Mouse (Mus musculus): ENCODE measurements at regions not wholly inside any gene's neighbourhood (a gene's known extent, or its start where the extent isn't known, plus 50 kb on each side); places are given as distances from the start of the nearest gene placed in this dataset.

DNA sequence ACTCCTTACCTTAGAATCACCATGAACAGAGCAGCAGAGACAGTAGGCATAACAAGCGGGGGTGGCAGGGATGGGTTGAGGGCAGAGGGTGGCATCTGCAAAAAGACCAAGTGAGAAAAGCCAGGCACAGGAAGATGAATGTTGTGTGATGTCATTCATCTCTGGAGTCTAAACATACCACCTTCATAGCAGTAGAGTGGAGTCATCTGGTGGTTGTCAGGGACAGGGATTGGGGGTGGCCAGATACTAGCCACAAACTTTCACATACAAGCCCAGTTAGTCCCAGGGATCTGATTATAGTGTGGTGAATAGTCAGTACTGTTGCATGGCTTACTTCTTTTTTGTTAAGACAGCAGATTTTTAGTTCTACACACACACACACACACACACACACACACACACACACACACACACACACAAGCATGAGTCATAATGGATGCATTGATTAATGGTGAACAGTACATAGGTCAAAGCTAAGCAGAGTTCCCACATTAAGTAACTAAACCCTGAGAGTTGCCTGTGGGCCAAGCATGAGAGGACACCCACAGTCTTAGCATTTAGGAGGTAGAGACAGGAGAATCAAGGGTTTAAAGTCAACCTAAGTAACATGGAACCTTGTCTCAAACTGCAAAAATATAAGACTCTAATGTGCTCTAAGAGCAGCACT lies 173.1 kb downstream of the Ptger3 start:
- Histone ChIP-seq H3K36me3 (no peaks in the 10 kb centered on the region), H3K4me1 (no peaks in the 10 kb centered on the region), H3K27me3 (ENCODE audit: low read depth, poor library complexity, severe bottlenecking) (no peaks in the 10 kb centered on the region), H3K9me3 (replicated peaks) (0 out of 2 replicates have a peak, but pooled peaks cover 3% of the 10 kb centered on the region), H3K27ac (replicated peaks) (no peak overlapping the region), H3K4me3 (no peak overlapping the region)
- 94% methylated on average over 1 of the region's 1 CpGs for WGBS
- DNase-seq (ENCODE audit: low spot score) = no peak

DNA sequence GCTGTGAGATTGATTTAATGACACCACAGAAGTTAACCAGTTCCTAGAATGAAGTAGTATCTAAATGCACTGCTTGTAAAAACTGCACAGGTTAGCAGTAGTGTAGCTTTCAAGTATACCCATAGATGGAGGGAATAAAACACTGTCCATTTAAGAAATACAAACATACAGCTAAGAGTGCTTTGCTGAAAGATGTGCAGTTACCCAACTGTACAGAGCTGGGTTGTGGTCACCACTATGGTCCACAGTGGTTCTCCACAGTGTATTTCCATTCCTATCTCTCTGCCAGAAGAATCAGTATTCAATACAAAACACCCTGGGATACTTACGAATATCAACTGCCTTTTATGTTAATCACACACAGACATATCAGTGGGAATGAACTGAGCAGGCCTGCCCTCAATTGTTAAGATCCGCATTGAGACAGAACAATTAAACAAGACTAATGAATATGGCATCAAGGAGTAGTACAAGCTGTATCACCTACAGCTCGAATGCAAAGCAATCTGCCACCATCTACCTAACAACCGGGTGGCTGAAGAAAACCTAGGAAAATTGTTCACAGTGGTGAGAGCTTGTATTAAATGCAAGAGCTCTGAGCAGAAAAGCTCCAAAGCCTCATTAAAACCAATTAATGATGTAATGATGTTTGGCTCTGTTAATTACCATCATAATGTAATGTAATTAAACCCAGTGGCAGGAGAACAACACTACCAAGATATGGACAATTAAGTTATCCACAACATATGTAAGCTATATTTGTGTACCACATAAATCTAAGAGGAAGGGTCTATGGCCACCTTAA lies 165.6 kb downstream of the Ptger3 start:
- Histone ChIP-seq H3K36me3 (no peaks in the 10 kb centered on the region), H3K9me3 (replicated peaks) (no peaks in the 10 kb centered on the region), H3K4me1 (no peaks in the 10 kb centered on the region), H3K27ac (replicated peaks) (no peak overlapping the region), H3K4me3 (no peak overlapping the region), H3K27me3 (ENCODE audit: low read depth, poor library complexity, severe bottlenecking) (no peaks in the 10 kb centered on the region)
- 86% methylated on average over 4 of the region's 4 CpGs for WGBS
- DNase-seq (ENCODE audit: low spot score) = no peak

DNA sequence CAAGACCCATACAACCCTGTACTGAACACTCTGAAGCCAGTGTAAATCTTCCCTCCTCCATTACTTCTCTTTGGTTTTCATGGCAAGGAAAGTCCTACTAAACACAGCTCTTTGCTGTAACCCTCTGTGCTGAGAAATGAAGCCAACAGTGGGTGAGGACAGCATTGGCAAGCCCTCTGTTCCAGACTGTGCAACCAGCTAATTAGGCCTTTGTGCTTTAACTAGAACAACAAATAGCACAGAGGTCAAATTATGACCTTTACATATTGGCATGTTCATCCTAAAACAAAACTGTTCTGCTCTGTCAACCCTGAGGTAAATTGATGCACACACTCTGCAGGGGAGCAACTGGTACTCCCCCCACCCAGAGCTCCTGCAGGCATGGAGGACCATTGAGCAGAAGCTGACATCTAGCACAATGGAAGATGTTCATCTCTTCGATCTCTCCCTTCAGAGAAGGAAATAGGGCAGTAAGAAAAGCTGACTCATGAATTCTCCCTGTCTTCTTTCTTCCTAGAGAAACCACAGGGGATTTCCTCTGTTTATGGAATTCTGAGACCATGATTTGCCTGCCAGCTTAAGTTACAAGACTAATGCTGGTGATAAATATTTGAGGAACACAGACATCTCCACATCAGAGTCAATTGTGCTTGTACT lies 163.1 kb downstream of the Ptger3 start:
- 53% methylated on average over 1 of the region's 1 CpGs for WGBS
- Histone ChIP-seq H3K27ac (replicated peaks) (no peak overlapping the region), H3K4me1 (no peaks in the 10 kb centered on the region), H3K4me3 (no peak overlapping the region), H3K36me3 (no peaks in the 10 kb centered on the region), H3K27me3 (ENCODE audit: low read depth, poor library complexity, severe bottlenecking) (no peaks in the 10 kb centered on the region), H3K9me3 (replicated peaks) (no peaks in the 10 kb centered on the region)
- no peak for DNase-seq (ENCODE audit: low spot score)

DNA sequence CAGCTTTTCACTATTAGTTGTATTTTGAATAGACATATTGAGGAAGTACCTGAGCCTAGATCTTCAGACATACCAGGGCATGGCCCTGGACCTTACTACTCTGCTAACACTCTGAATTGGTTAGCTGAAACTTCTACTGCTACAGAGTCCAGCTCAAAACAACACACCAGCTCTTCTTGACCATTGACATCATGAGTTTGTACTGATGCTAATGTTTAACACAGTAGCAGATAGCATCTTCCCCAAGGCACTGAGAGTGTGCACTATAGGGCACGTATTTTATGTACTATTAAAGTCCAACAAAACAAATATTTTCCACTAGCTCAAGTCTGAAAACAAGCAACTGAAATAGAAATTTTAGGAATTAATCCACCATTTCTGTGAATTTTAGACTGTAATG lies 157.8 kb downstream of the Ptger3 start:
- H3K27me3 ChIP-seq (ENCODE audit: low read depth, poor library complexity, severe bottlenecking) = no peaks in the 10 kb centered on the region
- no peak overlapping the region for H3K4me3 ChIP-seq
- no peaks in the 10 kb centered on the region for H3K9me3 ChIP-seq (replicated peaks)
- no peak overlapping the region for H3K27ac ChIP-seq (replicated peaks)
- 82% methylated on average over 1 of the region's 1 CpGs for WGBS
- DNase-seq (ENCODE audit: low spot score) = no peak
- H3K36me3 ChIP-seq = no peaks in the 10 kb centered on the region
- no peaks in the 10 kb centered on the region for H3K4me1 ChIP-seq

DNA sequence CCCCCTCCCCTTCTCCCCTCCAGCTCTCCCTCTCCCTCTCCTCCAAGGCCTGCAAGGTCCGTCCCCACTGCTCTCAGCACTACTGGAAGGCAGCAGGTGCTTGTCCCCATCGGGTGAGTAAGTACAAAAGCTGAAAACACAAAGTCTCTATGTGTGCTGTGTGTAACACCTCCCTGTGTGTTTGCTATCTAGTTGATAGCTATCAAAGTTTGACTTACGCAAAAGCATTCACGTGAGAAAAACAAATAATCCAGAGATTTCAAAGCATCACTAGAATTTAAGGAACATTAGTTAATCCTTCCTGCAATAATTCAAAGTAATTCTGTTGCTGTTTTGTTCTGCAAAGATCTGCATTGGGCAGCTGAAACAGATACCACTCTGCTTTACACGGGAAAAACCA lies 156.5 kb downstream of the Ptger3 start:
- no peak overlapping the region for H3K27ac ChIP-seq (replicated peaks)
- no peak for DNase-seq (ENCODE audit: low spot score)
- H3K9me3 ChIP-seq (replicated peaks) = no peaks in the 10 kb centered on the region
- 77% methylated on average over 5 of the region's 5 CpGs for WGBS
- no peak overlapping the region for H3K4me3 ChIP-seq
- H3K36me3 ChIP-seq = no peaks in the 10 kb centered on the region
- H3K4me1 ChIP-seq = no peaks in the 10 kb centered on the region
- no peaks in the 10 kb centered on the region for H3K27me3 ChIP-seq (ENCODE audit: low read depth, poor library complexity, severe bottlenecking)

DNA sequence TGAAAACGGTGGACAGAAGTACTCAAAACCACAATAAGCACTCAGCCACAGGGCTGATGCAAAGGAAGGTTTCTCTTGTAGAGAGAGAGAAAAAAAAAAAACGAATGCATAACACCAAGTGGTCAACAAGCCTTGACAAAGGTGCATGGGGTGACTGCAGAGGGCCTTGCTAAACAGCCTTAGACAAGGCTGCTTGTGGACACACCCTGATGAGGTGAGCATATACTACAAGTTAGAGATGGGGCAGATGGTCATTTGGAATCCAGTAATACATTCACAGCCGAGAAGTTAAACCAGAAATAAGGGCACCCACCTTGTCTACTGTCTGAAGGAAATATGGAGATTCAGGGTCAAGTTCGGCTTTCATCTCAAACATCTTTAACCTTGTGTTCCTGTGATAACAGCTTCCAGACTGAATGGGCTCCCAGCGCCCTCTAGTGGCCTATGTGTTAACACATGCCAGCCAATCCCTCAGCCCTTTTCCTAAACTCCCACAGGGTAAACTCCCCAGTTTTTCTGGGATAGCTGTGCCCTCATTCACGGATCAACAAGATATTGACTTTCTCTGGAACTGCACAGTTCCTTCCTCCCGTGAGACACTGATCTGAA lies 150.7 kb downstream of the Ptger3 start:
- H3K4me3 ChIP-seq = no peak overlapping the region
- WGBS = 29% methylated on average over 7 of the region's 7 CpGs
- no peaks in the 10 kb centered on the region for H3K4me1 ChIP-seq
- no peaks in the 10 kb centered on the region for H3K27me3 ChIP-seq (ENCODE audit: low read depth, poor library complexity, severe bottlenecking)
- no peaks in the 10 kb centered on the region for H3K9me3 ChIP-seq (replicated peaks)
- DNase-seq (ENCODE audit: low spot score) = peak; percentile 67
- H3K27ac ChIP-seq (replicated peaks) = no peak overlapping the region
- no peaks in the 10 kb centered on the region for H3K36me3 ChIP-seq

DNA sequence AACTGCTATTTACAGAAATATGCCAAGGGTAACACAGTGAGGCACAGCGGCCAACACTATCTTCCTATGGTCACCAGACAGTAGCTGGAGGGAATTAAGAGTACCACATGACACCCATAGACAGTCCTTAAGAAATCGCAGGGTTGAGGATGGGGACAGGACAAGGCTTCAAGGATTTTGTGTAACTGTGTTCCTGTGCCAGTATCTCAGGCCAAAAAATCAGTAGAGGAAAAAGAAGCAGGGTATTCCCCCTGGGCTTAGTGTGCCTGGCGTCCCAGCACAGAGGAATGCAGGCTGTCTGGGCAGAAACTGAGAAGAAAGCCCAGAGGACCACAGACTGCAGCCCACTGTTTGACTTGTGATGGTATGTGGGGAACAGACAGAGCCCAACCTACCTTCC lies 147.3 kb downstream of the Ptger3 start:
- Histone ChIP-seq H3K27me3 (ENCODE audit: low read depth, poor library complexity, severe bottlenecking) (no peaks in the 10 kb centered on the region), H3K4me1 (no peaks in the 10 kb centered on the region), H3K9me3 (replicated peaks) (no peaks in the 10 kb centered on the region), H3K4me3 (no peak overlapping the region), H3K27ac (replicated peaks) (no peak overlapping the region), H3K36me3 (no peaks in the 10 kb centered on the region)
- no peak for DNase-seq (ENCODE audit: low spot score)
- 79% methylated on average over 3 of the region's 3 CpGs for WGBS

DNA sequence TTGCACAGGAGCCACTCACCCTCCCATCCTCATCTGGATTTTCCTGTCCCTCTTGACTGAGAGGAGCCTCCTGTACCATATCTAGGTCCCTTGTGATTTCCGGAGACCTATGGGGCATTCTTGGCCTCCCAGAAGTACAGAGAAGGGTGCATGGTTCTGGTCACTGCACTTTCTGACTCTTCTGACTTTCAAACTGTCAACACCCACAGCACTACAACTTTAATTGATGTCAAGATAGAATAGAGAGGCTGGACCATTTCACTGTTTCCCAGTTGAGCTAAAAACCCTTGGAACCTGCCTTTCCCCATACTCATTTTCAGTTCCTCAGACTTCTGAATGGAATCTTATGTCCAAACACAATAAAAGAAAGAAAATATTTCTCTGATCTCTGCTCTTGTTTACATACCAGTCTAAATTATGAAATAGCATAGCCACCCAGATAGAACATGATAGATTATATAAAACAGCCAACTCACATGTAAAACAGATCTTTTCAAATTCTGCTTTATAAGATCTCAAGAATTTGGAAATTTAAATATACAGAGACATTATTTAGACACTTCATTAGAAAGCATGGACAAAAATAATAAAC lies 144.2 kb downstream of the Ptger3 start:
- Histone ChIP-seq H3K36me3 (no peaks in the 10 kb centered on the region), H3K4me1 (no peaks in the 10 kb centered on the region), H3K27me3 (ENCODE audit: low read depth, poor library complexity, severe bottlenecking) (no peaks in the 10 kb centered on the region), H3K4me3 (no peak overlapping the region), H3K9me3 (replicated peaks) (no peaks in the 10 kb centered on the region), H3K27ac (replicated peaks) (no peak overlapping the region)
- DNase-seq (ENCODE audit: low spot score) = no peak
- WGBS = 92% methylated on average over 1 of the region's 1 CpGs

DNA sequence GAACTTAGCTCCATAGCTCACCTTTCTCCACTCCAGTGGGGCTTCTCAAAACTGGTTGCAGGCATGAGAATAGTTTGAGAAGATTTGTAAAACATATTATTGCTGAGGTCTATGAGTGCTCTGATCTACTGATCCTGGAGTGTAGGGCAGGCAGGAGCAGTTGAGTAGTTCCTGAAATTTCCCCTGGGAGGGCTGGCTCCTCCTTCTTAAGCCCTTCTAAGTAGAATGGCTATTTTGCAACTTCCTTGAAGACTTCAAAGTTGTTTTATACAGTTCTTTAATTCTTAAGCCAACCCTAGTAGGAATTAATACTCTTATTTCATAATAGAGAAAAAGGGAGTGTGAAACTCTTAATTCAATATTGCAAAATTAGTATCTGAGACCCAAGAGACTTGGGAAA lies 133.3 kb downstream of the Ptger3 start:
- Histone ChIP-seq H3K9me3 (replicated peaks) (no peaks in the 10 kb centered on the region), H3K4me3 (no peak overlapping the region), H3K4me1 (no peaks in the 10 kb centered on the region), H3K27ac (replicated peaks) (no peak overlapping the region), H3K36me3 (no peaks in the 10 kb centered on the region), H3K27me3 (ENCODE audit: low read depth, poor library complexity, severe bottlenecking) (no peaks in the 10 kb centered on the region)
- no peak for DNase-seq (ENCODE audit: low spot score)

DNA sequence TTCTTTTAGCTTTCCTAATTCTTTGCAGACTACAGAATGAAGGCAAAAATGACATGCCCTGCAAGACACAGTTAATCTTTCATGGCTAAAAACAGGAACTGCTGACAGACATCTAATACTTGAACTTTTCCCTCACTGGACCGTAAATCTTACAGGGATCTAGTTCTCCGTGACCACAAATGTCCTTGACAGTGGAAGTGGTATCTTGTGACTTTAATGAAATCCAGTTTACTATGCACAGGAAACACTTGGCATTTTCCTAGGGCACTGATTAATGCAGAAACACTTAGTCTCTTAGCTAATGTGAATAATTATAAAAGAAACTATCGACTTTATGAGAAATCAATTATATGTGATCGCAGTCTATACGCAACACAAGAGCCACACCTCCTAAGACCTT lies 131.8 kb downstream of the Ptger3 start:
- DNase-seq (ENCODE audit: low spot score) = no peak
- 96% methylated on average over 5 of the region's 5 CpGs for WGBS

DNA sequence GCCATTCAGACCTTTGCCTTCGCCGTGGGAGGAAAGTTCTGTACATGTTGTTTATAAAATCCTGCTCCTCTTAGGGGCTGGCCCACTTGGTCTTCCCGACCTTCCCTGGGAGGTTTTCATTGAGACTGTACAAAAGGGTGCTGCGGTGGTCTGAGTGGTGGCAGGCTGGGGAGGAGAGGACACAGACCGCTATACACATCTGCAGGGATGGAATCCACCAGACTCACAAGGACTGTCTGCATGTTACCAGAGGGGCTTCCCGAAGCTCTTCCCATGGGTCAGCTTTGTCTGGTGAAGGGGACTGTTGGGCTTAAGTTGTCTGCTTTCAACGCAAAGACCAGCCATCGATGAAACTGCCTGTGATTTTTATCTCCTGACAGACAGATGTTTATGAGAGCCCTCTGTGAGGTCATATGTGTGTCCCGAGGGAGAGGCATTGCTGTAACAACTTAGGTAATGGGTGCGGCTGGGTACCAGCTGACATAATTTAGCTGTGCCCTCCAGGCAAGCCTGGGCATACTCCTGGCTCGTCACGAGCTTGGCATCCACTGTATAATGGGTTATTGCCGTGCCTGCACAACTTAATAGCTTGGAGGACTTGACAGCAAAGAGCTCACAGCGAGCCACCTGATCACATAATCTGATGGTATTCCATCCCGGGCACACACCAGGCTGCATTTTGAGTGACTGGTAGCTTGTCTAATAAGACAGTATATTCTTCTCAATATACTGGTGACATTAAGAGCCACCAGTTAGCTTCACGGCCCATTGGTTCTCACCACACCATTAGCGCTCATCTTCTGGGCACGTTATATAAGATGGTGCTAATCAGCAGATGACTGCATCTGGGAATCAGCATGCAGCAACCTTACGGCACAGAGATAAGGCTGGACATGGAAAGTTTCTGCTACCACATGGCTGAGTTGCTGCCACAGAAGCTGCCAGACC lies 128.7 kb downstream of the Ptger3 start:
- WGBS = 91% methylated on average over 19 of the region's 19 CpGs
- H3K9me3 ChIP-seq (replicated peaks) = no peaks in the 10 kb centered on the region
- DNase-seq (ENCODE audit: low spot score) = no peak
- H3K27ac ChIP-seq (replicated peaks) = no peak overlapping the region
- no peak overlapping the region for H3K4me3 ChIP-seq
- H3K4me1 ChIP-seq = no peaks in the 10 kb centered on the region
- no peaks in the 10 kb centered on the region for H3K36me3 ChIP-seq
- no peaks in the 10 kb centered on the region for H3K27me3 ChIP-seq (ENCODE audit: low read depth, poor library complexity, severe bottlenecking)

More for the DNA sequence above, 131.8 kb downstream of the Ptger3 start:
- Histone ChIP-seq H3K27ac (replicated peaks) (no peak overlapping the region), H3K9me3 (replicated peaks) (no peaks in the 10 kb centered on the region), H3K4me3 (no peak overlapping the region), H3K36me3 (no peaks in the 10 kb centered on the region), H3K4me1 (no peaks in the 10 kb centered on the region), H3K27me3 (ENCODE audit: low read depth, poor library complexity, severe bottlenecking) (no peaks in the 10 kb centered on the region)

Data from midbrain, embryonic 10.5 days (tissue).